Mouse (Mus musculus) heart, adult 2 months (tissue): ENCODE measurements around the gene Gpi1. TPM values are rescaled to one million over a fixed set of nuclear protein-coding genes. Genes with fewer than 3 reads are reported as not detected.
A peak's percentile ranks its signal among the peaks of the same experiment; 100 is the strongest.

Experiments
- DNase-seq, 2 experiments: peaks; one replicate each; pipeline ENCODE4 v3.0.0; 2021
- H3K27ac ChIP-seq: fragments of 200-600 bp; 2 replicates; pipeline ENCODE4 v1.8.1; 2022
- H3K27me3 ChIP-seq: fragments of 200-500 bp; 2 replicates; pipeline ENCODE4 v1.6.1; 2012; ENCODE audit warnings: mild to moderate bottlenecking, low read length, inconsistent platforms, mixed read lengths; ENCODE audit not compliant: control insufficient read depth, insufficient read depth
- H3K36me3 ChIP-seq: fragments of 200-500 bp; 2 replicates; pipeline ENCODE4 v1.6.1; 2012; ENCODE audit warnings: low read length, inconsistent platforms; ENCODE audit not compliant: control insufficient read depth, insufficient read depth
- H3K4me1 ChIP-seq: fragments of 200-500 bp; 2 replicates; pipeline ENCODE4 v1.6.1; 2011; ENCODE audit warnings: low read length; ENCODE audit not compliant: control insufficient read depth, insufficient read depth
- H3K4me3 ChIP-seq: fragments of 200-600 bp; 2 replicates; pipeline ENCODE4 v1.8.1; 2022
- H3K79me2 ChIP-seq: fragments of 200-500 bp; replicated peaks from 2 replicates; pipeline ENCODE4 v1.6.1; 2012; ENCODE audit warnings: mild to moderate bottlenecking, inconsistent platforms, low read length, moderate library complexity, mixed read lengths; ENCODE audit not compliant: control insufficient read depth, insufficient read depth
- H3K9ac ChIP-seq: fragments of 200-500 bp; 2 replicates; pipeline ENCODE4 v1.6.1; 2012; ENCODE audit warnings: low read depth, mild to moderate bottlenecking, control low read depth, inconsistent platforms, low read length, mixed read lengths
- CTCF ChIP-seq: fragments of 200-600 bp; IDR thresholded peaks from 2 replicates; pipeline ENCODE4 v1.8.1; 2022; ENCODE audit warnings: antibody characterized with exemption, mild to moderate bottlenecking, moderate library complexity
- EP300 ChIP-seq: fragments of 200-500 bp; IDR thresholded peaks from 2 replicates; pipeline ENCODE4 v1.6.1; 2011; ENCODE audit warnings: low read depth, low read length, control low read depth; ENCODE audit not compliant: insufficient read depth
- POLR2A ChIP-seq: fragments of 200-500 bp; IDR thresholded peaks from 2 replicates; pipeline ENCODE4 v1.6.1; 2011; ENCODE audit warnings: mild to moderate bottlenecking, low read depth, low read length, control low read depth; ENCODE audit not compliant: insufficient read depth
- WGBS: fragments of 180-500 bp; shearing (Covaris S2); methylation state at CpG from one replicate; pipeline ENCODE4 v1.1.7; 2018; 5-methylcytosine and 5-hydroxymethylcytosine counted together
- intact Hi-C: fragments of 180-260 bp; cut with DNase I; formaldehyde crosslinking; loops from one replicate; pipeline ENCODE4 v1.15.1; 2025
- polyA plus RNA-seq: library from polyadenylated mRNA; depleted of rRNA; stranded (reverse); fragments of >200 nt; gene quantifications from 2 replicates; pipeline ENCODE4 v1.2.3, GENCODE M21; 2012
- total RNA-seq, 2 experiments: library from RNA; stranded (reverse); gene quantifications; 2 replicates each; pipeline ENCODE4 v1.2.3; 2021

The Gpi1 gene
- total and polyA plus RNA-seq, 3 experiments = 442 to 591 (median 480) TPM

DNA sequence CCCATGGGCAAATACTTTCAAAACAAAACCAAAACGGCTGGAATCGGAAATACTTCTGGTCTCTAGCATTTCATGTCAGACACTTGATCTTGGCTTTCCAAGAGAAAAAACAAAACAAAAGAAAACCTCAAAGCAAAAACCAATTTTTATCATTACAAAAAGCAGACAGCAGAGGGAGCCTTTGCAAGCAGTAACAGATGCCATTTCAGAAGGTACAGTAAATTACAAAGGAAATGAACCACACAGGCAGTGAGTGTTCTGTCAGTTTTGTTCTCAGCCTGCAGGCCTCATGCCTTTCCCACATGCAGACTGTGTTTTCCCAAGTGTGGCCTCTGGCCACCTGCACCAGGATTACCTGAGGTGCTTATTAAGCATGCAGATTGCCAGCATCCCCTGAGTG, 21.9 kb upstream of the Gpi1 start:
- TF ChIP-seq POLR2A (no peak), CTCF (peak; percentile 84)
- Histone ChIP-seq H3K36me3 (peaks cover 49% of the 10 kb centered on the region), H3K4me1 (peaks cover 11% of the 10 kb centered on the region), H3K79me2 (no peaks in the 10 kb centered on the region; the same call in 1 of the 2 replicates), H3K9ac (no peak overlapping the region), H3K4me3 (no peak overlapping the region), H3K27me3 (no peaks in the 10 kb centered on the region), H3K27ac (peak overlapping the region; percentile 88; the same call in 1 of the 2 replicates)
- DNase-seq = no peak
- 46% methylated on average over 2 of the region's 2 CpGs for WGBS
- intact Hi-C loops = no loop called here

DNA sequence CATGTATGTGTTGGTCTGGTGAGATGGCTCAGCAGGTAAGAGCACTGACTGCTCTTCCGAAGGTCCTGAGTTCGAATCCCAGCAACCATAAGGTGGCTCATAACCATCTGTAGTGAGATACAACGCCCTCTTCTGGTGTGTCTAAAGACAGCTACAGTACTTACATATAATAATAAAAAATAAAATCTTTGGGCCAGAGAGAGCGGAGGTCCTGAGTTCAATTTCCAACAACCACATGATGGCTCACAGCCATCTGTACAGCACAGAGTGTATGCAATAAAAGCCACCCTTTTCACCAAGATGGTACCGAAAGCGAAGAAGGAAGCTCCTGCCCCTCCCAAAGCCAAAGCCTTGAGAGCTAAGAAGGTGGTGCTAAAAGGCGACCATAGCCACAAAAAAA, 20.6 kb upstream of the Gpi1 start, which contains the start of gene Gm6096:
TSS of gene Gm6096 (plus strand) at position 301 of the 400 bp plus-strand sequence.
- Histone ChIP-seq H3K4me1 (peaks cover 6% of the 10 kb centered on the region), H3K4me3 (no peak within 1 kb of the TSS), H3K27me3 (no peaks in the 10 kb centered on the region), H3K27ac (peak within 1 kb of the TSS; percentile 27; the same call in 1 of the 2 replicates), H3K9ac (no peak within 1 kb of the TSS), H3K79me2 (no peaks in the 10 kb centered on the region; the same call in 1 of the 2 replicates), H3K36me3 (peaks cover 39% of the 10 kb centered on the region)
- no peak for TF ChIP-seq CTCF
- 96% methylated on average over 7 of the region's 7 CpGs for WGBS
- intact Hi-C loops = loop anchor here (2.0 kb wide), 1 partner anchor 110 kb away; no protein-coding TSS in a partner anchor
- DNase-seq = no peak

DNA sequence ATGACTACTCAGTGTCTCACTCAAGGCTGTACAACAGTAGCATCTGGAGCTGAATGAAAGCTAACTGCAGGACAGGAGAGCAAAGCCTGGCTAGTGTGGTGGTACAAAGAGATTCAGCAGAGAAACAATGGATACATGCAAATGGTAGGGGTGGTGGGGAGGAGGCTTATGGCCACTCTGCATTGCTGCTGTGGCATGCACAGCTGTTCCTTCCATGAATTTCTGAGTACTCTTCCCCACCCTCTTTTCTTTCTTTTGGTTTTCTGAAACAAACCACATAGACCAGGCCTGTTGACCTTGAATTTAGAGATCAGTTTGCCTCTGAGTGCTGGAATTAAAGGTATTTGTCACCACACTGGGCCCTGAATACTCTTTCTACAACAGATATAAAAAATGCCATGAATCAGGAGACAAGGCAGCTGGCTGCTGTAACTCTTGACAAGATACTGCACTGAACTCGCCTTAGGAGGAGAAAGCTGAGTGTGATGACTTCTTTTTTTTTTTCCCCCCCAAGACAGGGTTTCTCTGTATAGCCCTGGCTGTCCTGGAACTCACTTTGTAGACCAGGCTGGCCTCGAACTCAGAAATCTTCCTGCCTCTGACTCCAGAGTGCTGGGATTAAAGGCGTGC, 16.8 kb upstream of the Gpi1 start:
- Histone ChIP-seq H3K9ac (no peak overlapping the region), H3K36me3 (peaks cover 12% of the 10 kb centered on the region), H3K4me3 (no peak overlapping the region), H3K27ac (no peak overlapping the region), H3K79me2 (no peaks in the 10 kb centered on the region; the same call in 1 of the 2 replicates), H3K27me3 (no peaks in the 10 kb centered on the region), H3K4me1 (no peaks in the 10 kb centered on the region; the same call in 1 of the 2 replicates)
- TF ChIP-seq CTCF = no peak
- TF ChIP-seq EP300 = no peak
- no peak for TF ChIP-seq POLR2A
- intact Hi-C loops = no loop called here
- WGBS = 83% methylated on average over 3 of the region's 3 CpGs
- DNase-seq = no peak

DNA sequence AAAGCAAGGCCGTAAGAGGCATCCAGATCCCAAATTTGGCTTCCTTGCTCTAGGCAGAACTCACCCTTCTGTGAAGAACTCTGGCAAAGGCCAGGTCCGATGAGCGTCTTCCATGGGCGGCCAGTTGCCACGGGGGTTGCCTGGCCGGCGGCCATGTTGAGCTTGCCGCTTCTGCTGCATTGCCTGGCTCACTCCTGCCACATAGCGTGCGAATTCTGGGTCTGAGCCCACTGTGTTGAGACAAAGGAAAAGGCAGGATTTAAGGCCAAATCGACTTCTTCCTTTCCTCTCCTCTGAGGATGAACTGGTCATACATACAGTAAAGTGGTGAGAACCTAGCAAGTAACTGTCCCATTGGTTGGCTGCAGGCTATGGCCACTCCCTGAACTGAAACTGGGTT, 12.0 kb upstream of the Gpi1 start:
- Histone ChIP-seq H3K27ac (no peak overlapping the region), H3K4me1 (no peaks in the 10 kb centered on the region), H3K27me3 (no peaks in the 10 kb centered on the region), H3K9ac (no peak overlapping the region), H3K4me3 (no peak overlapping the region), H3K79me2 (no peaks in the 10 kb centered on the region), H3K36me3 (peaks cover 2% of the 10 kb centered on the region)
- intact Hi-C loops = no loop called here
- DNase-seq = no peak
- WGBS = 87% methylated on average over 11 of the region's 11 CpGs
- TF ChIP-seq EP300 (no peak), POLR2A (no peak), CTCF (no peak)

GRCm38 (mm10) chr7:34238086-34238485, 8.0 kb upstream of the Gpi1 start:
- no peak for TF ChIP-seq POLR2A
- WGBS = 88% methylated on average over 5 of the region's 5 CpGs
- Histone ChIP-seq H3K36me3 (no peaks in the 10 kb centered on the region), H3K79me2 (no peaks in the 10 kb centered on the region), H3K27ac (no peak overlapping the region), H3K9ac (no peak overlapping the region), H3K27me3 (no peaks in the 10 kb centered on the region), H3K4me3 (no peak overlapping the region), H3K4me1 (peaks cover 4% of the 10 kb centered on the region)
- DNase-seq = no peak
- intact Hi-C loops = no loop called here

- WGBS = 85% methylated on average over 5 of the region's 5 CpGs
- H3K27ac ChIP-seq = no peak overlapping the region
Measured at GRCm38 (mm10) chr7:34235602-34236001, 5.5 kb upstream of the Gpi1 start.

More at GRCm38 (mm10) chr7:34235602-34236001, 5.5 kb upstream of the Gpi1 start:
- no peaks in the 10 kb centered on the region for H3K79me2 ChIP-seq
- intact Hi-C loops = no loop called here
- H3K4me3 ChIP-seq = no peak overlapping the region
- TF ChIP-seq EP300 (no peak), POLR2A (no peak), CTCF (no peak)
- peaks cover 5% of the 10 kb centered on the region for H3K4me1 ChIP-seq
- H3K36me3 ChIP-seq = no peaks in the 10 kb centered on the region
- no peak for DNase-seq
- H3K27me3 ChIP-seq = no peaks in the 10 kb centered on the region
- H3K9ac ChIP-seq = no peak overlapping the region
